Mouse (Mus musculus) limb, embryonic 13.5 days (tissue): ENCODE measurements around the gene Vmn1r167. TPM values are rescaled to one million over a fixed set of nuclear protein-coding genes. Genes with fewer than 3 reads are reported as not detected.
"Not testable (repeated sequence)": the region's sequence is repeated elsewhere in the genome, so short reads cannot be mapped to it uniquely, and the experiment has no call there.

ENCODE experiments used
- ATAC-seq: fragments of 200-750 bp; cut with Nextera tagmentation; 2 replicates; pipeline ENCODE4 v1.8.0; 2017; ENCODE audit warnings: low read depth, moderate number of reproducible peaks, moderate TSS enrichment; ENCODE audit not compliant: low FRiP score
- H3K27ac ChIP-seq: fragments of 300-500 bp; sonication (generic); 2 replicates; pipeline ENCODE4 v1.5.1; 2015; ENCODE audit warnings: inconsistent platforms, mild to moderate bottlenecking, moderate library complexity
- H3K27me3 ChIP-seq: fragments of 300-500 bp; sonication (generic); 2 replicates; pipeline ENCODE4 v1.6.1; 2015; ENCODE audit warnings: mild to moderate bottlenecking, inconsistent platforms
- H3K36me3 ChIP-seq: fragments of 300-500 bp; sonication (generic); 2 replicates; pipeline ENCODE4 v1.6.1; 2015; ENCODE audit warnings: inconsistent platforms, mild to moderate bottlenecking, moderate library complexity
- H3K4me1 ChIP-seq: fragments of 300-500 bp; sonication (generic); 2 replicates; pipeline ENCODE4 v1.6.1; 2015; ENCODE audit warnings: inconsistent platforms
- H3K4me2 ChIP-seq: fragments of 300-500 bp; sonication (generic); replicated peaks from 2 replicates; pipeline ENCODE4 v1.6.1; 2015; ENCODE audit warnings: inconsistent platforms, mild to moderate bottlenecking, moderate library complexity
- H3K4me3 ChIP-seq: fragments of 300-500 bp; sonication (generic); 2 replicates; pipeline ENCODE4 v1.5.1; 2015; ENCODE audit warnings: moderate library complexity, mild to moderate bottlenecking, inconsistent platforms
- H3K9ac ChIP-seq: fragments of 300-500 bp; sonication (generic); 2 replicates; pipeline ENCODE4 v1.6.1; 2015; ENCODE audit warnings: mild to moderate bottlenecking, inconsistent platforms
- H3K9me3 ChIP-seq: fragments of 300-500 bp; sonication (generic); 2 replicates; pipeline ENCODE4 v1.6.1; 2016; ENCODE audit warnings: inconsistent platforms
- WGBS: fragments of 180-500 bp; shearing (Covaris S2); methylation state at CpG from one replicate; pipeline ENCODE4 v1.1.7; 2015; 5-methylcytosine and 5-hydroxymethylcytosine counted together
- polyA plus RNA-seq: library from polyadenylated mRNA; unstranded; fragments of >200 nt; fragmentation: Nextera tagmentation; extraction: Ambion mirVana; gene quantifications from 2 replicates; pipeline ENCODE4 v1.2.1, GENCODE M21; 2015

The Vmn1r167 gene
- polyA plus RNA-seq, result not detected in 2 replicates

- not testable (repeated sequence) for H3K27me3 ChIP-seq, H3K27ac ChIP-seq, H3K36me3 ChIP-seq, ATAC-seq, H3K4me3 ChIP-seq, H3K4me2 ChIP-seq, H3K9ac ChIP-seq, H3K4me1 ChIP-seq
- WGBS, result 87% methylated on average over 2 of the region's 2 CpGs
- peaks cover 18% of the 10 kb centered on the region; the same call in 1 of the 2 replicates for H3K9me3 ChIP-seq
Observed at GRCm38 (mm10) chr7:23507106-23507505, at the start of gene Vmn1r167. Vmn1r167 (minus strand) TSS chr7:23507206.

GRCm38 (mm10) chr7:23539432-23539831 is 32.4 kb upstream of the Vmn1r167 start, which contains the start of gene Vmn1r168:
Vmn1r168 (plus strand) TSS chr7:23539732.
- H3K9me3 ChIP-seq, H3K36me3 ChIP-seq, H3K9ac ChIP-seq, H3K4me1 ChIP-seq, H3K27me3 ChIP-seq, H3K4me3 ChIP-seq, H3K4me2 ChIP-seq, H3K27ac ChIP-seq, ATAC-seq: not testable (repeated sequence)
- no CpG with 5 or more reads among the region's 1 CpGs for WGBS

- H3K9me3 ChIP-seq, result peaks cover 29% of the 10 kb centered on the region
- 72% methylated on average over 2 of the region's 2 CpGs for WGBS
- H3K4me1 ChIP-seq, H3K9ac ChIP-seq, ATAC-seq, H3K27ac ChIP-seq, H3K4me2 ChIP-seq, H3K27me3 ChIP-seq, H3K4me3 ChIP-seq, H3K36me3 ChIP-seq: not testable (repeated sequence)
Observed at GRCm38 (mm10) chr7:23472886-23473285, 34.1 kb downstream of the Vmn1r167 start.

GRCm38 (mm10) chr7:23470832-23471231 is 36.2 kb downstream of the Vmn1r167 start:
- H3K9me3 ChIP-seq, result peaks cover 44% of the 10 kb centered on the region
- not testable (repeated sequence) for H3K4me3 ChIP-seq, H3K27me3 ChIP-seq, H3K4me1 ChIP-seq, H3K4me2 ChIP-seq, H3K36me3 ChIP-seq, ATAC-seq, H3K27ac ChIP-seq, H3K9ac ChIP-seq
- 63% methylated on average over 3 of the region's 3 CpGs for WGBS

GRCm38 (mm10) chr7:23470201-23470600 is 36.8 kb downstream of the Vmn1r167 start:
- 73% methylated on average over 3 of the region's 3 CpGs for WGBS
- not testable (repeated sequence) for H3K9ac ChIP-seq, H3K27ac ChIP-seq, H3K36me3 ChIP-seq, H3K4me1 ChIP-seq, H3K4me3 ChIP-seq, ATAC-seq, H3K4me2 ChIP-seq, H3K27me3 ChIP-seq
- H3K9me3 ChIP-seq, result peaks cover 44% of the 10 kb centered on the region

Other genes starting within 250 kb of the Vmn1r167 start
- gene Gm6902, start 228.3 kb downstream of the Vmn1r167 start, polyA plus RNA-seq, result not detected in 2 replicates
- not detected in 2 replicates for gene Nlrp4e, start 206.0 kb downstream of the Vmn1r167 start, polyA plus RNA-seq
- 0.05 TPM in 1 of 2 replicates, not detected in the other for gene Nlrp5, start 121.3 kb downstream of the Vmn1r167 start, polyA plus RNA-seq
- not detected in 2 replicates for gene Vmn1r168, start 32.5 kb upstream of the Vmn1r167 start, polyA plus RNA-seq
- gene Vmn1r169, start 68.3 kb upstream of the Vmn1r167 start, polyA plus RNA-seq, result not detected in 2 replicates
- gene Vmn1r170, start 99.0 kb upstream of the Vmn1r167 start, polyA plus RNA-seq, result not detected in 2 replicates
- not detected in 2 replicates for gene Vmn1r171, start 123.5 kb upstream of the Vmn1r167 start, polyA plus RNA-seq
- gene Vmn1r172, start 151.1 kb upstream of the Vmn1r167 start, polyA plus RNA-seq, result not detected in 2 replicates
- gene Vmn1r173, start 193.5 kb upstream of the Vmn1r167 start, polyA plus RNA-seq, result not detected in 2 replicates
- gene Vmn1r174, start 245.1 kb upstream of the Vmn1r167 start, polyA plus RNA-seq, result not detected in 2 replicates